Mouse (Mus musculus): ENCODE measurements around the gene Fntb.

The Fntb gene

GRCm38 (mm10) chr12:76924904-76925604 lies 159.7 kb downstream of the Fntb start:
- no peak for DNase-seq

GRCm38 (mm10) chr12:76926338-76926945 lies 161.1 kb downstream of the Fntb start:
- no peak for DNase-seq

DNA sequence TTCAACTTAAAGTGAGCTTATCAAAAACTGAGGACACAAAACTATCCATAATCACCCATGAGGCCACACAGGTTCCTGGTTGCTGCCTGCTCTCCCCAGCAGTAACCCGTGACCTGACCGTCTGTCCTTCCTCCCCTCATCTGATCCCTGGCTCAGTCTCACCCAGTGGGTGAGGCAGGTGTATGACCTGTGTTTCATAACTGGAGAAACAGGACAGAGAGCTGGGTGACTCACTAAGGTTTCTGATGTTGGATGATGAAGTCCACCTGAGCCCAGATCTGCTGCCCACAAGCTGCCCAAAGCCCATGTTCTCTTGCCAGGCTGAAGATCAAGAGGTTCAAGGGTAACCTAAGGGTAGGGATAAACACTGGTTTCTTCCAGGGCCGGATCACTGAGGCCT lies 161.6 kb downstream of the Fntb start:
- DNase-seq = no peak

- no peak for DNase-seq
Measured at GRCm38 (mm10) chr12:76927539-76927938, 162.2 kb downstream of the Fntb start.

DNA sequence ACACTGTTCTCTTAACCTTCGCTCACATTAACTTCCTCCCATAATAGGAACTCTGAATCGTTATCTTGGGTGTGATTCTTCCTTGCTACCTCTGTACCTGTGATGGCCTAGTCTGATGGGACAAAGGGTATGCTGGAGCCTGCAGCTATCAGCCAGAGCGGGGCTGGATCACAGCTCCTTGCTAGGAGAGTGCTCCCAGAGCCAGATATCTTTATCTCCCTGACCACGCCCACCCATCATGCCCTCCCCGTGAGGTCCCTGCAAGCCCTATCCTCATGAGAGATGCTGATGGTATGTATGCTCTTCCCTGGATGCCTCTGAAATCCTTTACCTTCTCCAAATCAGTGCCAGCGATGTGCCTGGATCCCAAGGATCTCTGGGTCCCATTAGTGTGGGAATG lies 164.8 kb downstream of the Fntb start:
- no peak for DNase-seq

- peak; percentile 28 for DNase-seq
Measured at GRCm38 (mm10) chr12:76931739-76932687, 166.6 kb downstream of the Fntb start.

DNA sequence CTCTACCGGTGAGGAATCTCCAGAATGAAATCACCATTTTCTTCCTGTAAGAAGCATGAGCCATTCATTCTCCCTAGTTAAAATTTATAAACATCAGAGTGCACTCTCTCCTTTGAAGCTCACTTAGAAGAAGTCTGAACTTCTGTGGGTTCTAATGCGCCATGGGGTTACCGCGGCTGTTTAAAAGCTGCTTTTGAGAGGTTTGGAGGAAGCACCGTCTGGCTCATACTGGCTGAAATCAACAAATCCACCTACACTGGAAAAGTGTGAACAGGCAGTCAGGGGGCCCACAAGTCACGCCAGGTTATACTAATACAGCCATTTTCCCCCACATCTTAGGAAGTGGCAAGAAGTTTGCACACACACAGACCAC lies 167.3 kb downstream of the Fntb start:
- DNase-seq = no peak

DNA sequence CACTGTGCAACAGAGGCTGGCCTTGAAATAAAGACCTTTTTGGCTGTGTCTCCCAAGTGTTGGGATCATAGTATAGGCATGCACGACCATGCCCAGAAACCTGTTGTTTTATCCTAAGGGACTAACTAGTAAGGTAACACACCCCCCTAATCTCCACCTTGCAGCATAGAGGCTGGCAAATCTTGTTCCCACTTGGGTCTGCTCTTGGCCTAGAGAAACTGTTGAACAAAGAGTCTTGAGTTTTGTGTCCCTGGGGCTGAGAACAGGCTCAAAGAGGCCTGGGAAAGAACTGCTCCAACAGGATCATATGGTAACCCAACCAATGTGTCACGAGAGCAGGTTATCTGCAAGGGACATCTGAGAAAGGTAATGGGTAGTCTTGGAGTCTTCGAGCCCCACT lies 169.0 kb downstream of the Fntb start:
- no peak for DNase-seq

GRCm38 (mm10) chr12:76936211-76936610 lies 170.8 kb downstream of the Fntb start:
- DNase-seq = no peak

DNA sequence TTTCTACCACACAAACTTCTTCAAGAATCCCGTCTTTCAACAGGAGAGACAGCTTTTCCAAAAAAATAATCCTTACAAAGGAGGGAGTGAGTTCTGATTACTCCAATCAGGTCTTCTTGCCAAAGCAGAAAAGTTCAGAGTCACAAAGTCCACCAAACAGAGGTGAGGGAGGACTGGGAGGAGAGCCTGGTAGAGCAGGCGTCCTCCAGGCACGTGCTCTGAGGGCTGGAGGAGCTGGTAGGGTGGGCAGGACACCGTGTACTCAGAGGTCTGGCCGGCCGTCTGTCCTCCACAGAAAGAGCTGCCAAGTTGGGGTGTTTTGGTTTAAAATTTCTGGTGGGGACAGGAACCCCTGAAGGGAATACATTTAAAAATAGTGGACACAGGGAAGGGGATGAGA lies 172.6 kb downstream of the Fntb start:
- no peak for DNase-seq

GRCm38 (mm10) chr12:76941524-76941923 lies 176.1 kb downstream of the Fntb start:
- DNase-seq = no peak

GRCm38 (mm10) chr12:76942476-76942875 lies 177.1 kb downstream of the Fntb start:
- DNase-seq = no peak

- no peak for DNase-seq
Measured at GRCm38 (mm10) chr12:76943046-76943445, 177.7 kb downstream of the Fntb start.

DNA sequence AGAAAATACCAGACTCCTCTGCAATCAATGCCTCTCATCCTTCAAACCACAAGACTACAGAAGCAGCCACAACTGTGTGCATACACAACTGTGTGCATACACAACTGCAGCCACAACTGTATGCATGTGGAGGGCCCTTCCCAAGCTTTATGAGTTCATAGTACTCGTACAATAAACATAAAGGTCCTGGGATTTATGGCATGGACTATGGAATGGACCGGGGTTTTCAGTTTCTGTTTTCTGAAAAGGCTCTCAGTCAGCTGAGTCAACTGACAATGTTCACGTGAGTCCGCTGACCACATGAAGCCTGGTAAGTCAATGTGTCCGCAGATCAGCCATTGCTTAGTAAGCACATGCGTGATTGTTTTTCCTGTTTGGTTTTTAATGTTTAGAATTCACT lies 178.1 kb downstream of the Fntb start:
- no peak for DNase-seq

DNA sequence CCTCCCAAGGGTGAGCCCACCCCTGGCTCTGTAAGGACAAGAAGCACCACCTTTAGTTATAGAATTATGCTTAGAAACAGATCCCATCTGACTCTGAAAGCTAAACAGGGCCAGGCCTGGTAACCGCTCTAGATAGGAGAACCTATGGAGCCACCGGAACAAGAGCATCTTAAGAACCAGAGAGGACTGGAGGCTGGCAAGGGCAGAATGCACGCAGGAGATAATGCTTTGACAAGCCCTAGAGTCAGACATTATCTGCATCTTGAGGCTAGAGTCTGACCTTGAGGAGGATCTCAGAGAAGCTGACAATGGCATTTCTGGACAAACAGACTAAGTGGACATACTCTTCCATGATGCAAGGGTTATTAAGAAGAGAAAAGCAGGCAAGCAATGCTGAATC lies 182.1 kb downstream of the Fntb start:
- DNase-seq = no peak

GRCm38 (mm10) chr12:76948185-76948584 lies 182.8 kb downstream of the Fntb start:
- no peak for DNase-seq

DNA sequence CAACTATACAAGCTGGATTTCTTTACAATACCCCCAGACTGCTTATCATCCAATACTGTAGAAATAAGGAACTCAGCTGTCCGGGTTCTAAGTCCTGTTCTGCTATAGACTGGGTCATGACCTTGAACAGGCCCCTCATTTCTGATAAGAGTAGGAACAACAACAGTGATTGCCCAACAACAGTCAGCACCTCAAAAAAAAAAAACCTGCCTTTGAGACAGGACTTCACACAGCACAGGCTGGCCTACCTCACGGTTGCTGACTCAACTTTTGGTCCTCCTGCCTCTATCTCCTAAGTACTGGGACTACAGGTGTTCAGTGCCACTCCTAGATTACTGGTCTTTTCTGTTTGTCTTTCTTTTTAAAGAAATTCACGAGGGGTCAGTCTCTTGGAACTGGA lies 183.4 kb downstream of the Fntb start:
- no peak for DNase-seq

DNA sequence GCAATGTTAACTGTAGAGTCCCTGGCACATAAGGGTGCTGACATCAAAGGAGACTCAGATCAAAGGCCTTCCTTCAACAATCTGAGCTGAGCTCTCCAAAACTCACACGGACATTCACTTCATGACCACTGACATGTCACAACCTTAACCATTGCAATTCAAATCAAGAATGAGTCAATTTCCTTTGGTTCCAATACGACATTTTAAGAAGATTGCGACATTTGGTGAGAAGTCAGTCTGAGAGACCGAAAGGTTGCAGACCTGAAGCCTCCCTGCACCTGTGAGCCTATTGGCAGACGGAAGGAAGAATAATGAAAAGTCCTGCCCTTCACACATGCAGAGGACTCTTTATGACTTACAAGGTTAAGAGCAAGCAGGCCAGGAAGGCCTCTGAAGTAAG lies 184.9 kb downstream of the Fntb start:
- DNase-seq = no peak

- DNase-seq = no peak
Measured at GRCm38 (mm10) chr12:76953750-76954363, 188.5 kb downstream of the Fntb start.

DNA sequence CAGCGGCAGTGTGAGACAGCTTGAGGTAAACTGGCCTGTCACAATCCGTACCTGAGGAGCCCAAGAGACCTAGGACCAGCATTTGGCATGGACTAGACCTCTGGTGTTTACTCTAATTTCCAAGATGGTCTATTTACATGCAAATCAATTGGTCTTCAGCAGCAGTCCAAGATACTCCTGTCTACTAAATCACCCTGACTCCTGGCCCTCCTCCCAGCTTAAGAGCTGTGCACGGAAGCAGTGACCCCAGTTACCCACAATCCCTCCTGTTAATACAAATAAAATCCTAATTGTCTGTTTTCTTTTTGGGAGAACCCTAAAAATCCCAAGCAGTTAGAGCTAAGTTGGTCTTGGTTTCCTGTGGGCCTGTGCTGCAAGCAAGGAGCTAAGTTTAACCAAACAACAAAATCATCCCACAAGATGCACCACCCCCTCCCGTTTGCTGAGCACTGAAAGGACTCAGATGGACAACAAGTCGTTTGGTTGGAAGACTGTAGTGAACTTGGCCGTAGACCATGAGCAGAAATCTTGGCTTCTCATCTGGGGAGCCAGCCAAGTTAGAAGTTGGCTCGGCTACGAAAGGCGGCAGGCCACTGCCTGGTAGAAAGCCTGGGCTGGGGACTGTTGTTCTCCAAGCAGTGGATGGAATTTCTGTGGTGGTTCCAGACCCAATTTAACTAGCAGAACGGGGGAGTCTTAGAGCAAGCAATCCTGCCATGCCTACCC lies 189.5 kb downstream of the Fntb start:
- DNase-seq = peak; percentile 90

DNA sequence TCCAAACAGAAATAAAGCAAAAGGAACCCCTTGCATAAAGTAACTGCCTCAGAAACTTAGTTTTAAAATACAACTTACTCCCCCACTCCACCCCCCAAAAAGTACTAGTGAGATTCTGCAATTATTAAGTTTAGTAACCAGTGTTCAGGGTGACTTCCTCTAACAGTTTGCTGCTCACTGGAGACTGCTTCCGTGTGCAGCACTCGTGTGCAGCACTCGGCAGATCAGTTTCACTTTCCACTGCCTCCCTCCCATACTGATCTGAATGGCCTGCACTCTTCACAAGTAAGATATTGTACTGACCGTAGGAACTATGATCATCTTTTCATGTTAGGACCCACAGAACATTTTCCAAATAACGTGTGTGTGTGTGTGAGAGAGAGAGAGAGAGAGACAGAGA lies 192.3 kb downstream of the Fntb start:
- DNase-seq = peak; percentile 42

DNA sequence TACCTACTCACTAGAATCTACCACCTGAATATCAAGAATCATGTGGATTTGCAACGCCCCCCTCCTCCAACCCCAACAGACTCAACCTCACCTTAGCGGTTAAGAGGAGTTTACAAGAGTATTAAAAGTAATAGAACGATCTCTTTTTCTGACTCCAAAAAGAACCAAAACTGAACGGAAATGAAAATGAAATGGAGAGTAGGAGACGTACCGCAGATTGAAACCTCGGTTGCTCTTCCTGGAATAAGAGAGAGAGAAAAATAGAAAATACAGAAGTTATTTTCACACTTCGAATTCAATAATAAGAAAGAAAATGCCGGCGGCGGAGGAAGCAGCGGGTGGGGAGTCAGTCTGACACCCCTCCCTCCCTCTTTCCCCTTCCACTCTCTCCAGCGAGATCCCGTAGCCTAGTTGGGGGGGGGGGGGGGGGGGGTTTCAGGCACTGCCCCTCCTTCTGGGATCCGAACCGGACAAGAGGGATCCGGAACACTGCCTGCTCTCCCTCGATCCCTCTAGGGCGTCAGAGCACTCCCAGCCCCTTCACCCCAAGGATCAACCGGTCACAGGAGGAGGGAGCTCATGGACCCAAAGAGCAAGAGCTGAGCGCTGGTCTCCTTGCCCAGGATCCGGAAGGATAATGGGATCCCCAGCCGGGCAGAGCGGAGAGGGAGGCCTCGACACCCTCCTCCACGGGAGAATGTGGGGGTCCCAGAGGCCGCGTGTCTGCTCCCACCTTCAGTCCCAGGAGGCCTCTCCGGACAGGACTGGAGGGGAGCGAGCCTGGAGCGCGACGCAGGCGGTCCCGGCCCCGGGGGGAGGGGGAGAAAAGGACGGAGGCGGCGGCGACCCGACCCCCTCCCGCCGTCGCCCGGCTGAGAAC lies 195.9 kb downstream of the Fntb start:
- DNase-seq = no peak

Data from lung, postnatal 10 days (tissue).